9 mouse cellular contexts compared by ENCODE assay signal in the genomic region with DNA sequence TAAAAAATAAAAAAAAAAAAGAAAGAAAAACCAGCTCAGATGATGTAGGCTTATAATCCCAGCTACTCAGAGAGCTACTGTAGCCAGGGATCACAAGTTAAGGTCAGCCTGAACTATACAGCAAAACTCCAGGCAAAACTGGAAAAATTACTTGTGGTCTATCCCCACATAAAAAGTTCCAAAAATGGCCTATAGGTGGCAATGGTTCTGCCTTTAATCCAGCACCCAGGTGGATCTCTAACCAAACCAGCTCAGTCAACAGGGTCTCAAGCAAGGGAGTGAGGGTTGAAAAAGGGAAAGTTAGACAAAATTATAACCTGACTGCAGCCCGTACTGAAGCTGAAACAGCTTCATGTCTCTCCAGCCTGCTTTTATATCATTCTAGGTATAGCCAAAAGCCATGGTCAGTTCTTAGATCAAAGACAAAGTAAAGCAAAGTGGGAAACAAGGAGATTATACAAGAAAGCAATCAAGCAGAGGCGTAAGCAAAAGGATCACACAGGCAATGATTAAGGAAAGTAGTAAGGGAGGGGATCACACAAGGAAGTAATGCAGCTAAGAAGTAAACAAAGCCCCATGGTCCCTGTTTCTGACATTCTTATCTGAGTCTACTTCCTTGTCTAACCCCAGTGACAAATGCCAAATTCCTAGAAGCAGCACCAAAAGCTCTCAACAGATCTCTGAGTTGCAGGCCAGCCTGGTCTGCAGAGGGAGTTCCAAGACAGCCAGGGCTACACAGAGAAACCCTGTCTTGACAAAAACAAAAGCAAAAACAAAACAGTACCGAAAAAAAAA. TPM values are rescaled to one million over a fixed set of nuclear protein-coding genes. Genes with fewer than 3 reads are reported as not detected.
A peak's percentile ranks its signal among the peaks of the same experiment; 100 is the strongest.
DNase-seq lines count a peak whose midpoint lies in the region; ATAC-seq lines count a peak whose summit lies in the region.
"Had no signal": no experiment of that assay in that cellular context is flagged by ENCODE, and none has a peak within 500 bp of the region (broad histone marks: within the 10 kb centered on the region; RNA-seq: fewer than 3 reads in every experiment).

No protein-coding gene starts in this region.

- H3K9ac ChIP-seq in heart, embryonic 11.5 days (ENCODE audit: low read depth, low read length): no peak overlapping the region

- no peaks in the 10 kb centered on the region for H3K27me3 ChIP-seq in heart, embryonic 11.5 days (ENCODE audit: control insufficient read depth, insufficient read depth, low read length)
- no peaks in the 10 kb centered on the region for H3K27me3 ChIP-seq in midbrain, embryonic 10.5 days (ENCODE audit: low read depth, poor library complexity, severe bottlenecking)

- H3K36me3 ChIP-seq in heart, embryonic 11.5 days (ENCODE audit: control insufficient read depth, insufficient read depth, low read length): no peaks in the 10 kb centered on the region
- no peaks in the 10 kb centered on the region for H3K36me3 ChIP-seq in midbrain, embryonic 10.5 days

- H3K4me2 ChIP-seq in heart, embryonic 11.5 days: no peak overlapping the region

- H3K4me3 ChIP-seq in heart, embryonic 11.5 days (ENCODE audit: low read depth, low read length): no peak overlapping the region
- H3K4me3 ChIP-seq in midbrain, embryonic 10.5 days: no peak overlapping the region

- WGBS in heart, embryonic 11.5 days (ENCODE audit: insufficient replicate concordance): 44% methylated on average over 3 of the region's 3 CpGs
- 65% methylated on average over 3 of the region's 3 CpGs for WGBS in midbrain, embryonic 10.5 days

- no peak for ATAC-seq in heart, embryonic 11.5 days (replicated peaks; ENCODE audit: insufficient number of reproducible peaks, low FRiP score, low TSS enrichment)

- no peak overlapping the region for H3K27ac ChIP-seq in heart, embryonic 11.5 days (ENCODE audit: low read depth, low read length)
- H3K27ac ChIP-seq in midbrain, embryonic 10.5 days (replicated peaks): no peak overlapping the region

- DNase-seq in heart, adult 18-20 months: peak; percentile 15 to 58
- peak; percentile 4 for DNase-seq in thymus, postnatal 0 days (ENCODE audit: low spot score)
- DNase-seq in thymus, postnatal 36 days: no peak
- peak; percentile 46 for DNase-seq in embryo, embryonic 10.5 days (ENCODE audit: low spot score)
- peak; percentile 39 for DNase-seq in lung, postnatal 25 days (ENCODE audit: low spot score)
- no peak for DNase-seq in left cerebral cortex, adult 9 months (ENCODE audit: low spot score in 2 of 2)
- DNase-seq in midbrain, embryonic 10.5 days (ENCODE audit: low spot score): no peak

- no peaks in the 10 kb centered on the region for H3K4me1 ChIP-seq in heart, embryonic 11.5 days (ENCODE audit: control insufficient read depth, insufficient read depth, low read length)
- H3K4me1 ChIP-seq in midbrain, embryonic 10.5 days: no peaks in the 10 kb centered on the region

- no peaks in the 10 kb centered on the region for H3K9me3 ChIP-seq in heart, embryonic 11.5 days (replicated peaks; ENCODE audit: control insufficient read depth, low read length)
- no peaks in the 10 kb centered on the region for H3K9me3 ChIP-seq in midbrain, embryonic 10.5 days (replicated peaks)

RNA-seq across cellular contexts. Expression of a gene that starts 41.3 kb away (rescaled TPM):
- under 1 TPM; 0.22 to 0.44 TPM for total RNA-seq in heart, adult 18-20 months (2021)
- polyA plus RNA-seq in heart, embryonic 11.5 days (2014; fragmentation: Nextera tagmentation; extraction: Ambion mirVana): not detected in 2 replicates
- polyA plus RNA-seq in thymus, postnatal 0 days (2015; fragmentation: Nextera tagmentation; extraction: Ambion mirVana): 0.26 TPM in 1 of 2 replicates, not detected in the other
- 0.22 TPM in 1 of 2 replicates, not detected in the other for polyA plus RNA-seq in midbrain, embryonic 10.5 days (2016; fragmentation: Nextera tagmentation; extraction: Ambion mirVana)

RNA-seq across cellular contexts. Expression of a gene that starts 56.3 kb away (rescaled TPM):
- total RNA-seq in heart, adult 18-20 months (2021): not detected
- polyA plus RNA-seq in heart, embryonic 11.5 days (2014; fragmentation: Nextera tagmentation; extraction: Ambion mirVana): not detected in 2 replicates
- 0.12 and 0.15 TPM in 2 replicates for polyA plus RNA-seq in thymus, postnatal 0 days (2015; fragmentation: Nextera tagmentation; extraction: Ambion mirVana)
- polyA plus RNA-seq in midbrain, embryonic 10.5 days (2016; fragmentation: Nextera tagmentation; extraction: Ambion mirVana): not detected in 2 replicates
- polyA plus RNA-seq: neural tube, embryonic 11.5 days had no signal

RNA-seq across cellular contexts. Expression of a gene that starts 56.8 kb away (rescaled TPM):
- not detected for total RNA-seq in heart, adult 18-20 months (2021)
- not detected in 2 replicates for polyA plus RNA-seq in heart, embryonic 11.5 days (2014; fragmentation: Nextera tagmentation; extraction: Ambion mirVana)
- polyA plus RNA-seq in thymus, postnatal 0 days (2015; fragmentation: Nextera tagmentation; extraction: Ambion mirVana): 0.49 and 0.56 TPM in 2 replicates
- not detected in 2 replicates for polyA plus RNA-seq in midbrain, embryonic 10.5 days (2016; fragmentation: Nextera tagmentation; extraction: Ambion mirVana)
- polyA plus RNA-seq: neural tube, embryonic 11.5 days had no signal

Comparison
In these comparisons a context has a peak if more than half of its experiments do, and no peak if none do; other contexts are left out.
1. DNase-seq: peak in heart, adult 18-20 months (2 of 2), thymus, postnatal 0 days (single experiment), embryo, embryonic 10.5 days (single experiment) and lung, postnatal 25 days (single experiment); none in thymus, postnatal 36 days (0 of 2), left cerebral cortex, adult 9 months (0 of 2) and midbrain, embryonic 10.5 days (single experiment).